Mouse (Mus musculus) megakaryocyte, embryonic 14.5 days (primary cell): Measurements from ENCODE around the gene Astl. TPM values are rescaled to one million over a fixed set of nuclear protein-coding genes. Genes with fewer than 3 reads are reported as not detected.

Experiments used
- H3K27me3 ChIP-seq: replicated peaks from 2 replicates; pipeline ENCODE3; 2012; ENCODE audit warnings: inconsistent platforms
- H3K36me3 ChIP-seq: replicated peaks from 2 replicates; pipeline ENCODE3; 2012; ENCODE audit warnings: low read length, inconsistent platforms, mixed read lengths
- H3K4me1 ChIP-seq: 2 replicates; pipeline ENCODE4 v1.6.1; 2012; ENCODE audit warnings: inconsistent platforms
- H3K4me3 ChIP-seq: replicated peaks from 2 replicates; pipeline ENCODE3; 2012; ENCODE audit warnings: moderate library complexity, mild to moderate bottlenecking, inconsistent platforms
- H3K9me3 ChIP-seq: 2 replicates; pipeline ENCODE4 v1.6.1; 2012; ENCODE audit warnings: inconsistent platforms
- FLI1 ChIP-seq: IDR thresholded peaks from 2 replicates; pipeline ENCODE4 v1.6.1; 2012; ENCODE audit warnings: low read length, inconsistent platforms, mixed read lengths
- GATA1 ChIP-seq: IDR thresholded peaks from 3 replicates; pipeline ENCODE4 v1.6.1; 2012; ENCODE audit warnings: mixed read lengths, low read length, inconsistent platforms, borderline replicate concordance
- polyA plus RNA-seq: library from polyadenylated mRNA; stranded (reverse); fragments of >175 nt; gene quantifications from 2 replicates; pipeline ENCODE4 v1.2.3, GENCODE M21; 2012; ENCODE audit warnings: low replicate concordance; ENCODE audit not compliant: insufficient read depth

Astl gene
- polyA plus RNA-seq, 1 experiment, result not detected

DNA sequence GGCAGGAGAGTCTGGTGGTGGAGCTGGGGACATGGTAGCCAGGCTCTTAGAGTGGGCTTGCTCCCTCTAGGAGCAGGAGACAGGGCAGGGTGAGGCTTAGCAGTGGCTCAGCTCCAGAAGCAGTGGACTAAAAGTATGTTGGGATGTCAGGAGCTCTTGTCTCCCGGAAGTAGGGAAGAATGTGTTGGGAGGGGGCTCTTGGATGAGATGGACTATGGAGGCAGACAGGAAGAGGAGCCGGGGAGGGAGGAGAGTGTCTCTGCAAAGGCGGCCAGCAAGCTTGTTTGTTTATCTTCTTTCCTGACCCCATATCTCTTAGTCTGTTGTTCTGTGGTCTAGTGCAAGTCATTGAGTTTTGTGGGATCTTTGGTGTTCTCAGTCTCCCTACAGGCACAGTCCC lies 36.6 kb downstream of the Astl start:
- Histone ChIP-seq H3K4me1 (peaks cover 35% of the 10 kb centered on the region), H3K9me3 (no peaks in the 10 kb centered on the region), H3K27me3 (peaks cover 87% of the 10 kb centered on the region), H3K4me3 (no peak overlapping the region), H3K36me3 (no peaks in the 10 kb centered on the region)
- TF ChIP-seq GATA1 (no peak), FLI1 (no peak)

DNA sequence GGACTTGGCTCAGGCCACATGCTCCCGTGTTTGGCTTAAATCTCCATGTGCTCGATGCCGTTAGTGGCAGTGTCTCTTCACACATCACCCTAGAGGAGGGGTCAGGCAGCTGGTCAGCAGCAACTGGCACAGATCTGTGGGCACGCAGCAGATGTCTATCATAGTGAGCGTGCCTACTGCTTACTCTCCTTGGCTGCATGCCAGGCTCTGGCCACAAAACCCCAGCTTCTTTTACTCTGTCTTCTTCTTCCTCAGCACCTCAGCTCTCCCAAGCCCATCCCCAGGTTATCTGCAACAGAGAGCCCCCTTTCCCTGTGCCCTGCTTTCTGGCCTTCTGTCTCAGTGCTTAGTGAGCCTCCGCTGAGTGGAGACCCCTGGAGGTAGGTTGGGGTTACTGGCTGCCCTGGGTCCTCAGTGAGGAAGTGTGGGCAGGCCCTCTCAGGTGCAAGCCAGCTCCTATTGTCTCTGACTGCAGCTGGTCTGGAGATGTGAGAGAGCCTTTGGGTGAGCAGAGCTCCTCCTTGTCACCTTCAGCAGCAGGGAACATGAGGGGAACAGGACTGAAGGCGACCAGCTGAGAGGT lies 37.4 kb downstream of the Astl start:
- Histone ChIP-seq H3K27me3 (peaks cover 84% of the 10 kb centered on the region), H3K4me1 (peaks cover 30% of the 10 kb centered on the region), H3K9me3 (no peaks in the 10 kb centered on the region), H3K36me3 (no peaks in the 10 kb centered on the region), H3K4me3 (no peak overlapping the region)
- TF ChIP-seq FLI1, result no peak
- no peak for TF ChIP-seq GATA1

DNA sequence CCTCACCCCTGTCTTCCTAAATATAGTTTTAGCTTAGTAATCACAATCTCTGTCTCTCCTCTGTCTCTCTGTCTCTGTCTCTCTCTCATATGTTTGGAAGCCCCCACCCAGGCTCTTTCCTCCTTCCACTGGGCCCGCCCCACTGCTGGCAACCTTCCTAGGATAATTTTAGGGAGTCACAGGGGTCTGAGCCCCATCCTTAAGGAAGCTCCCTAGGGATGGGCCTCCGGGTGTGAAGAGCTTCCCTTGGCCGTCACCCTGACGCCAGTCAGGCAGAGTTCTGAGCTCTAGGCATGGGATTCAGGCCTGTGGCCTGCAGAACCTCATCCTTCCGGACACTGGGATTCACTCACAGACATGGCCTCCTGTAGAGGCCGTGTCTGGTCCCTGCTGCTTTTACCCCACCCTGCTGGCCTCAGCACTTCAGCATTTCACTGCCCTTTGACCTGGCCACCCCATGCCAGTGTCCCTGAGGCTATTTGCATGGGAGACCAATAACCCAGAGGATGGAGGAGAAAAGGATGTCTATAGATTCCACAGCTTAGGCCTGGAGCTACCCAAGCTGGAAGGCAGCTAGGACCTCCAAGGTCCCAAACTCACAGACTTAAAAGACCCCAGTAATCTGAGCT lies 38.1 kb downstream of the Astl start:
- Histone ChIP-seq H3K4me1 (peaks cover 23% of the 10 kb centered on the region), H3K27me3 (peaks cover 78% of the 10 kb centered on the region), H3K9me3 (no peaks in the 10 kb centered on the region), H3K36me3 (no peaks in the 10 kb centered on the region), H3K4me3 (no peak overlapping the region)
- no peak for TF ChIP-seq GATA1
- no peak for TF ChIP-seq FLI1

DNA sequence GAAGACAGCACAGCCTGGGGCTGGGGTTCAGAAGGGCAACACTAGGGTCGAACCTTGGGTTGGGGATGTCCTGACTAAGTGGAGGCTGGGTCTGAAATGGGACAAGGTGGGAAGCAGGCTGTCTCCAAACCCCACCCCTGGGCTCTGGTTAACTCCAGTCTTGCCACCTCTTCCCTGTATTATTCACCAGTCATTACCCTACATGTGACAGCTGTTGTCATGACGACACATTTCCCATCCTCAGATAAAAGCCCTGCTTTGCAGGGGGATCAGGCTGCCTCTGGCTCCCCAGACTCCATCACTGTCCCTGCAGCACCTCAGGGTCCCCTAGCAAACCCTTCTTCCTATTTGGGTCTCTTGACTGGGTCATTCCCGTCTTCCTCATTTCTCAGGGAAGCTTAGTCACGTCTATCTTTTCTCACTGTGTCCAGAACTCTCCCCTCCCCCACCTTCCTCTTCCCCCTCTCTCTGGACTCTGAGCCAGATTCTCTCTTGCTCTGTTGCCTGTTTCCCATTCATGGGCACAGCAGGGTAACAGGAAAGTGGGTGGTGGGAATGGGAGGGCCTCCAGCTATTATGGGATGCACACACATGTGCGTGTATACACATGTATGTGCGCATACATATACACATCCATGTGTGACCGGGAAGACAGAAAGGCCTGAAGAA lies 39.6 kb downstream of the Astl start:
- TF ChIP-seq FLI1 (no peak), GATA1 (no peak)
- Histone ChIP-seq H3K9me3 (no peaks in the 10 kb centered on the region), H3K4me1 (peaks cover 18% of the 10 kb centered on the region), H3K36me3 (no peaks in the 10 kb centered on the region), H3K27me3 (peaks cover 71% of the 10 kb centered on the region), H3K4me3 (no peak overlapping the region)

DNA sequence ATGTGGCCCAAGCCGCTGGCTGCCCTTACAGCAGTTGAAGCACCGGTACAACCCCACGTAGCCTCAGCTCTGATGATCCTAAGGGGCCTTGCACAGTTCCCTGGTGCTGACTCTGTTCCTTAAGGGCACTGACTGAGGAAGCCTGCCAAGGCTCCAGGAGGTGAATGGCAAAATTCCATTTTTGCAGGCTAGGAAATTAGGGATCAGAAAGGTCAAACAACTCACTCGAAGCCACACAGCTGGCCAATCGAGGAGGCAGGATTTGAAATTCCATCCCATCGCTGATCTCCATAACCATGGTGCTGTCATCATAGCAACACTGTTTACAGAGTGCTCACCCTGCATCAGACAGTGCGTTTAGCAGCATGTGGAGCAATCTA lies 40.2 kb downstream of the Astl start:
- H3K9me3 ChIP-seq, result no peaks in the 10 kb centered on the region
- H3K4me1 ChIP-seq, result peaks cover 18% of the 10 kb centered on the region
- H3K4me3 ChIP-seq, result no peak overlapping the region
- TF ChIP-seq GATA1, result no peak
- no peak for TF ChIP-seq FLI1
- H3K36me3 ChIP-seq, result no peaks in the 10 kb centered on the region
- peaks cover 68% of the 10 kb centered on the region for H3K27me3 ChIP-seq

DNA sequence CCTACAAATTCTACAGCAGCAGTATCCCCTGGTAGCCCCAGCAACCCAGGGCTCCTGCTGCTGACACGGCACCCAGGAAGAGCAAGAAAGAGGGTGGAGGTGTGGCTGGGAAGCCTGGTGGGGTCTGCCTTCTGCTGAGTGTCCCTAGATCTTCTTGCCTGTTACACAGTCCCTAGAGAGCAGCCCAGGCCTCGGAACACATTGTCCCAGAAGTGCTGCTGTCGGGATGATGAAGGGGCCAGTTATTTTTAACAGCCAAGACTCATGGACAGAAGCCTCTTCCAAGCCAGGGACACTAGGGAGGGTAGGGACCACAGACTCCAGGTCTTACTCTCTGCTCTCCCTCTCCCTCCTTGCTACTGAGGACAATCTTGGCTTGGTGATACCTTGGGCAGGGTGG lies 40.8 kb downstream of the Astl start:
- Histone ChIP-seq H3K4me1 (peaks cover 18% of the 10 kb centered on the region), H3K4me3 (no peak overlapping the region), H3K27me3 (peaks cover 67% of the 10 kb centered on the region), H3K36me3 (no peaks in the 10 kb centered on the region), H3K9me3 (no peaks in the 10 kb centered on the region)
- TF ChIP-seq GATA1 (no peak), FLI1 (no peak)

DNA sequence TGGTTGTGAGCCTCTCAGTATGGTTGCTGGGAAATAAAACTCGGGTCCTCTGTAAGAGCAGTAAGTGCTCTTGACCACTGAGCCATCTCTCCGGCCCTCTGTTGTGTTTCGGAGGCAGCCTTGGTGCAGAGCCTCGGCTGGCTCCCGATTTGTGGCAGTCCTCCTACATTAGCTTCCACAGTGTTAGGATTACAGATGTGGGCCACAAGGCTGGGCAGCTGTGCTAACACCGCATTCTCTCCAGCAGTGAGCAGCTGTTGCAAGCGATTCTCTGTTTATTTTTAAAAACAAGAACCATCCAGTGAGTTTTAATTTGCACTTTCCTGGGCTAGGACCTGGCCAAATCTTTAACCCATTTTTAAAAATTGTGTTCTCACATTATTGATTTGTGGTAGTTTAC lies 45.4 kb downstream of the Astl start:
- Histone ChIP-seq H3K9me3 (no peaks in the 10 kb centered on the region), H3K36me3 (no peaks in the 10 kb centered on the region), H3K4me1 (no peaks in the 10 kb centered on the region; the same call in 1 of the 2 replicates), H3K27me3 (peaks cover 72% of the 10 kb centered on the region), H3K4me3 (no peak overlapping the region)
- TF ChIP-seq GATA1, result no peak
- no peak for TF ChIP-seq FLI1

DNA sequence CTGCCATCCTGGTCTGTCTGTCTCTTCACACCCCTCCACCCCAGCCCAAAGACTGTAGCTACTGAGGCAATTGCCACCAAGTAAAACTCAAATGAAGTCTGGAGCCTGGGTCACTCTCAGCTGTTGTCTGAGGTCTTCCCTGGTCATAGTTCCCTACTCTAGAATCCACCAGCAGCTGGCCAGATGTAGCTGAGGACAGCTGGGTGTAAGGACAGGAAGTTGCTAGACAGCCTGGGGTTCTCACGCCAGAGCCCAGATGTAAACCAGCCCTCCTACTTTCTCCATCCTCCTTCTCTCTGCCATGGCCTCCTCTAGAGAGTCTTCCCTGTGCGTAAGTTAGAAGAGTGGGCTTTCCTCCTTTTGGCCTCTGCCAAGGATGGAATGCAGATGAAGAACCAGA lies 49.1 kb downstream of the Astl start:
- H3K4me3 ChIP-seq, result no peak overlapping the region
- peaks cover 56% of the 10 kb centered on the region for H3K27me3 ChIP-seq
- no peaks in the 10 kb centered on the region for H3K9me3 ChIP-seq
- no peaks in the 10 kb centered on the region for H3K4me1 ChIP-seq
- TF ChIP-seq FLI1, result no peak
- no peak for TF ChIP-seq GATA1
- no peaks in the 10 kb centered on the region for H3K36me3 ChIP-seq

DNA sequence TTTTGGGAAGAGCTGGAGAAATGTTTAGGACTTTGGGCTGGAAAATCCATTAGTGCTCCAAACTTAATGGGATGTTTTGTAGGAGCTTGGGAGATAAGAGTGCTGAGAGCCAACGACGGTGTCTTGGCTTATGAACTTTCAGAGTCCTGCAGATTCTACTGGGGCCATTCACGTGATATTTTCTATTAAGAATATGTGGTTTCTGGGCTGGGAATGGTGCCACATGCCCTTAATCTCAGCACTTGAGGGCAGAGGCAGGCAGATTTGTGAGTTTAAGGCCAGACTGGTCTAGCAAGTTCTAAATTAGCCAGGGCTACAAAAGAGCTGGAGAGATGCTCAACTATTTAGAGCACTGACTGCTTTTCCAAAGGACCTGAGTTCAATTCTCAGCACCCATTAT lies 51.9 kb downstream of the Astl start:
- Histone ChIP-seq H3K4me3 (no peak overlapping the region), H3K9me3 (no peaks in the 10 kb centered on the region), H3K36me3 (no peaks in the 10 kb centered on the region), H3K27me3 (peaks cover 67% of the 10 kb centered on the region), H3K4me1 (no peaks in the 10 kb centered on the region)
- no peak for TF ChIP-seq FLI1
- no peak for TF ChIP-seq GATA1

DNA sequence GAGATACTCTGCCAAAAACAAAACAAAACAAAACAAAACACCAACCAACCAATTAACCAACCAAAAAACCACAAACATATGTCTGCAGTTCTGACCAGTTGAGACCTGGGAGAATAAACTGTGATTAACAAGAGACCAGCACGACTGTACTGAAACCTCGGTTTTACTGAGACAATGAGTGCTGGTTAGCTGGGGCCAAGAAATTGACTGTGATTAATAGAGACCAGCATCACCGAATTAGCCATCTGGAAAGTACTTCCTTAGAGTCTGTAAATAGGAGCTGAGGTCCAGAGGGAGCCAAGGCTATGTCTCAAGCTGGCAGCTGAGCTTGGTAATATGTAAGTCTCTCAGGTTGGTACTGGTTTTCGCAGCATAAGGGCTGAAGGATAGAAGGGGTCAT lies 52.4 kb downstream of the Astl start:
- H3K36me3 ChIP-seq, result no peaks in the 10 kb centered on the region
- TF ChIP-seq FLI1 (no peak), GATA1 (no peak)
- H3K27me3 ChIP-seq, result peaks cover 68% of the 10 kb centered on the region
- H3K4me3 ChIP-seq, result no peak overlapping the region
- no peaks in the 10 kb centered on the region for H3K9me3 ChIP-seq
- H3K4me1 ChIP-seq, result peaks cover 5% of the 10 kb centered on the region
